Mouse (Mus musculus): ENCODE measurements at regions not wholly inside any gene's neighbourhood (a gene's known extent, or its start where the extent isn't known, plus 50 kb on each side); places are given as distances from the start of the nearest gene placed in this dataset.
A peak's percentile ranks its signal among the peaks of the same experiment; 100 is the strongest.

DNA sequence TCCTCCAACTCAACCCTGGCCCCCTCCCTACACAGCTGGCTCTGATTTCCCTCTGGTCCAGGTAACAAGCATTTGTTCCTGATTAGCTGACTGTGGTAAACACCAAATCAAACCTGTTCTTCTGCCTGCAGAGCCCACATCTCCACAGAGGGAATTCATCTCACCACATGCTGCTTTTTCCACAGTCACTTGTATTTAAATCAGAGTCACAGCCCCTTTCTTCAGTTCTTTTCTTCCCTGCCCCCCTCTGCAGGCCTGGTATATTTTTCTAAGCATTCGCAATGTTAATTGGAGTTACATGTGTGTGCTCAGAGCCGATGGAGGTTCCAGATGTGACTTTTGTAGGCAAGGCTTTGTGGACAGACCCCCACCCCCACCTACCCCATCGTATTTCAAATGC is 221.5 kb upstream of the Sox11 start:
- ATAC-seq (ENCODE audit: low FRiP score) = no peak
- Histone ChIP-seq H3K4me2 (no peak overlapping the region), H3K27ac (ENCODE audit: low read depth, low read length) (peak overlapping the region; percentile 96), H3K36me3 (ENCODE audit: control insufficient read depth, insufficient read depth, low read length) (no peaks in the 10 kb centered on the region), H3K27me3 (ENCODE audit: control insufficient read depth, insufficient read depth, low read length) (no peaks in the 10 kb centered on the region), H3K9ac (ENCODE audit: low read length) (peak overlapping the region; percentile 3; the same call in 1 of the 2 replicates), H3K4me1 (ENCODE audit: control insufficient read depth, insufficient read depth, low read length) (peaks cover 38% of the 10 kb centered on the region), H3K4me3 (ENCODE audit: low read depth, low read length) (no peak overlapping the region), H3K9me3 (ENCODE audit: control insufficient read depth, low read length) (no peaks in the 10 kb centered on the region)
- DNase-seq (ENCODE audit: low spot score, missing footprints) = no peak
- 23% methylated on average over 3 of the region's 3 CpGs for WGBS

DNA sequence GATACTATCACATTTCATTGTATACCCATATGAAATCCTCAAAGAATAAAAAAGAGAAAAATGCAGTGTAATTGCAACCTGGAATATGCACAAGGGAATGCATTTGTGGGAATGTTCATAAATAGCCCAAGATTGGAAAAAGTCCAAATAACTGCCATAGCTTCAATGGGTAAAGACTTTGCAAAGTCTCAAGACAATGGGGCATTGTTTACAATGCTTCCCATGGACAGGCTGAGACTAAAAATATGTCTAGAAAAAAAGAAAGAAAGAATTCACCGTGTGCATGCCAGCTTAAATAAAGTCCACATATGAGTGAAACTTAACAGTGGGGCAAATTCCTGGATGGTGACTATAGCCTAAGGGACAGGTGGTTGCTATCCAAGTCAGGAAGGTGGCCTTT is 210.4 kb upstream of the Sox11 start:
- Histone ChIP-seq H3K27ac (ENCODE audit: low read depth, low read length) (no peak overlapping the region), H3K4me3 (ENCODE audit: low read depth, low read length) (no peak overlapping the region), H3K4me2 (no peak overlapping the region), H3K36me3 (ENCODE audit: control insufficient read depth, insufficient read depth, low read length) (no peaks in the 10 kb centered on the region), H3K9ac (ENCODE audit: low read length) (no peak overlapping the region), H3K4me1 (ENCODE audit: control insufficient read depth, insufficient read depth, low read length) (no peaks in the 10 kb centered on the region), H3K9me3 (ENCODE audit: control insufficient read depth, low read length) (no peaks in the 10 kb centered on the region), H3K27me3 (ENCODE audit: control insufficient read depth, insufficient read depth, low read length) (no peaks in the 10 kb centered on the region)
- no peak for ATAC-seq (ENCODE audit: low FRiP score)
- no peak for DNase-seq (ENCODE audit: low spot score, missing footprints)
- WGBS = 75% methylated on average over 1 of the region's 1 CpGs

DNA sequence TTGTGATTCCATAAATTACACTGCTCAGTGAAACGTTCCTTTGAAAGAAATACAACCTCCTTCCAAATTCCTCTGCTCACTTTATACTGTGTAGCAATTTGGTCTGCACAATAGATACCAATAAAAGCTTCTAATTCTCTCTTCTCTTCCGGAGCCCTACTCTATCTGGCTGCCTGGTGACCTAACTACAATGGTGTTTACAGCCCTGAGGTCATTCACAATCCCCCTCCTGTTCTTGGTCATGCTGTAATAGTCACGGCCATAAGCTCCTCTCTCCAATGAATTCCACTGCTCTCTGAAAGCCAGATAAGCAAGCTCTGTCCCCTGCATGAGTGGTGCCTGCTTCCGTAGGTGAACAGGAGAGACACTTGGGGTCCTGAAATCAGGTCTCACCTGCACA is 195.8 kb upstream of the Sox11 start:
- ATAC-seq (ENCODE audit: low FRiP score) (no peak), DNase-seq (ENCODE audit: low spot score, missing footprints) (no peak)

DNA sequence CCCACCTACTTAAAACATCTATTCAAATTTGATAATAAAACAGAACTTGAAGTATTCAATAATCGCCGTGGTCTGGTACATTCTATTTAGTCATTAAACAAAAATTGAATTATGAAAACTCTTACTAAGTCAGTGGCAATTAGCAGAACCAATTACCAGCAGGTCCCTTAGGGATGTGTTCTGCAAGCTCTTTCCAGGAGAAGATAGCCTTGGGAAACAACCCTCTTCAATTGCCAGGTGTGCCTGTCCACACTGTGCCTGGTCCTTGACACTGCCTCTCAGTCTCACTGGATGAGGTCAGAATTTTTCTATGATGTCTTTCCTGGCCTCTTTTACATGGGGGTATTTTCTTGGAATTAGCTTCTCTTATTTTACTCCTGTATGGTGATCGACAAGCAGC is 195.1 kb upstream of the Sox11 start:
- Histone ChIP-seq H3K9ac (ENCODE audit: low read length) (no peak overlapping the region), H3K4me3 (ENCODE audit: low read depth, low read length) (no peak overlapping the region), H3K9me3 (ENCODE audit: control insufficient read depth, low read length) (no peaks in the 10 kb centered on the region), H3K4me2 (no peak overlapping the region), H3K36me3 (ENCODE audit: control insufficient read depth, insufficient read depth, low read length) (no peaks in the 10 kb centered on the region), H3K27me3 (ENCODE audit: control insufficient read depth, insufficient read depth, low read length) (no peaks in the 10 kb centered on the region), H3K4me1 (ENCODE audit: control insufficient read depth, insufficient read depth, low read length) (peaks cover 5% of the 10 kb centered on the region; the same call in 1 of the 2 replicates), H3K27ac (ENCODE audit: low read depth, low read length) (no peak overlapping the region)
- DNase-seq (ENCODE audit: low spot score, missing footprints) = peak; percentile 33
- ATAC-seq (ENCODE audit: low FRiP score) = no peak
- WGBS = 92% methylated on average over 3 of the region's 3 CpGs

More for the DNA sequence above, 195.8 kb upstream of the Sox11 start:
- Histone ChIP-seq H3K27ac (ENCODE audit: low read depth, low read length) (no peak overlapping the region), H3K9me3 (ENCODE audit: control insufficient read depth, low read length) (no peaks in the 10 kb centered on the region), H3K36me3 (ENCODE audit: control insufficient read depth, insufficient read depth, low read length) (no peaks in the 10 kb centered on the region), H3K4me2 (no peak overlapping the region), H3K9ac (ENCODE audit: low read length) (no peak overlapping the region), H3K27me3 (ENCODE audit: control insufficient read depth, insufficient read depth, low read length) (no peaks in the 10 kb centered on the region), H3K4me1 (ENCODE audit: control insufficient read depth, insufficient read depth, low read length) (peaks cover 5% of the 10 kb centered on the region; the same call in 1 of the 2 replicates), H3K4me3 (ENCODE audit: low read depth, low read length) (no peak overlapping the region)
- 27% methylated on average over 4 of the region's 4 CpGs for WGBS

DNA sequence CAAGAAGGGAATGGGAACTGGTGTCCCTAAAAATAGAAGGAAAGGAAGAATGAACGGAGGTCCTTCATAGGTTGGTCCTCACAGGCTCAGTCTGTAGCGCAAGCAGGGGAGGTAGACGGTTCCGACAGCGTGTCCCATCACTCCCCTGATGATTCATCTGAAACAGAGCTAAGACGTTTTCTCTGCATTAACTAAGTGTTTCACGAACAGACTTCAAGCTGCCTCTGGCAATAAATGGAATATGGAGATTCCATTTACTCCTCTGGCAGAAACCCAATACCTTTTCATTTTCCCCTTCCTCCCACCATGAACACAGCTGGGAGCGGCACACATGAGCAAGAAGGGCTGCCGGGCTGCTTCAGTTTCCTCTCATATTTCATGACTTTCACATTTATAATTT is 194.6 kb upstream of the Sox11 start:
- no peaks in the 10 kb centered on the region for H3K36me3 ChIP-seq (ENCODE audit: control insufficient read depth, insufficient read depth, low read length)
- H3K4me2 ChIP-seq = no peak overlapping the region
- H3K27ac ChIP-seq (ENCODE audit: low read depth, low read length) = no peak overlapping the region
- 76% methylated on average over 9 of the region's 9 CpGs for WGBS
- no peaks in the 10 kb centered on the region for H3K27me3 ChIP-seq (ENCODE audit: control insufficient read depth, insufficient read depth, low read length)
- no peak overlapping the region for H3K9ac ChIP-seq (ENCODE audit: low read length)
- H3K4me1 ChIP-seq (ENCODE audit: control insufficient read depth, insufficient read depth, low read length) = peaks cover 5% of the 10 kb centered on the region; the same call in 1 of the 2 replicates
- DNase-seq (ENCODE audit: low spot score, missing footprints) = peak; percentile 64
- no peak for ATAC-seq (ENCODE audit: low FRiP score)
- H3K9me3 ChIP-seq (ENCODE audit: control insufficient read depth, low read length) = no peaks in the 10 kb centered on the region
- H3K4me3 ChIP-seq (ENCODE audit: low read depth, low read length) = no peak overlapping the region

DNA sequence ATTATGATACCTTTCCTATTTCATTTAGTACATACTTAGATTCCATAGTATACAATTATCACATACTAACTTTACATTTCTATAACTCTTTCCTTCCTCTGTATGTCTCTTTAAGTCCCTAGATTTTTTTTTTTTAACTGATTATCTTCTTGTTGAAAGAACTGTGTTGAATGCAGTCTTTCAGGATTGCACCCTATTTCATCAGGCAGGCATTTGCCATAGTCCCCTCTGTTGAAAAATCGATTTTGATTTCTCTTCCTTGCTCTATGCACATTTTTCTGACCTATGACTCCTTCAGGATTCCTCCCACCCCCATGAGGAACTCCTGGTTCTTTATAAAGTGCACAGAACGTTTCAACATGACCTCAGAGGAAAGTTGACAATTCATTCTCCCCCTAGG is 183.2 kb upstream of the Sox11 start:
- 60% methylated on average over 2 of the region's 2 CpGs for WGBS
- H3K36me3 ChIP-seq (ENCODE audit: control insufficient read depth, insufficient read depth, low read length) = no peaks in the 10 kb centered on the region
- peak; percentile 12 for DNase-seq (ENCODE audit: low spot score, missing footprints)

DNA sequence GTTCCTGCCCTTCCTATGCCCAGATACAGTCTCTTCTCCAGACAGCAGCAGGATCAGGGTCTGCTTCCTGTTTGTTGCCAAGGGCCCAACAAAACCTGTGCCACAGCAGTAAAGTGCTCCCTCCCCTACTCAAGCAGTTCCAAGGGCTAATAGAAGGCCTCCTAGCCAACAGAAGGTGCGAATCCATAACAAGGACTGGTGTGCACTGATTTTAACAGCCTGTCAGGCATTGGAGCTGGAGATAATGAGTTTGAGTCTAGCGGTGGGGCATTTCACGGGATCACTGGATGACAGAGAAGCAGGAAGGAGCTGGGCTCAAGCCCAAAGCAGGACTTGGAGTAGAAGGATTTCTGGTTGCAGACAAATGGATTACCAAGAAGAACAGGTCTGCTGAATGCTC is 170.9 kb upstream of the Sox11 start:
- 84% methylated on average over 3 of the region's 3 CpGs for WGBS
- no peak for ATAC-seq (ENCODE audit: low FRiP score)
- no peak overlapping the region for H3K9ac ChIP-seq (ENCODE audit: low read length)
- no peak for DNase-seq (ENCODE audit: low spot score, missing footprints)
- no peaks in the 10 kb centered on the region for H3K9me3 ChIP-seq (ENCODE audit: control insufficient read depth, low read length)
- H3K4me2 ChIP-seq = no peak overlapping the region
- H3K4me3 ChIP-seq (ENCODE audit: low read depth, low read length) = no peak overlapping the region
- H3K27ac ChIP-seq (ENCODE audit: low read depth, low read length) = no peak overlapping the region
- H3K36me3 ChIP-seq (ENCODE audit: control insufficient read depth, insufficient read depth, low read length) = no peaks in the 10 kb centered on the region
- no peaks in the 10 kb centered on the region for H3K27me3 ChIP-seq (ENCODE audit: control insufficient read depth, insufficient read depth, low read length)
- no peaks in the 10 kb centered on the region for H3K4me1 ChIP-seq (ENCODE audit: control insufficient read depth, insufficient read depth, low read length)

More for the DNA sequence above, 183.2 kb upstream of the Sox11 start:
- H3K4me2 ChIP-seq = no peak overlapping the region
- H3K27ac ChIP-seq (ENCODE audit: low read depth, low read length) = no peak overlapping the region
- no peaks in the 10 kb centered on the region for H3K4me1 ChIP-seq (ENCODE audit: control insufficient read depth, insufficient read depth, low read length)
- no peak overlapping the region for H3K4me3 ChIP-seq (ENCODE audit: low read depth, low read length)
- H3K27me3 ChIP-seq (ENCODE audit: control insufficient read depth, insufficient read depth, low read length) = no peaks in the 10 kb centered on the region
- ATAC-seq (ENCODE audit: low FRiP score) = no peak
- H3K9ac ChIP-seq (ENCODE audit: low read length) = no peak overlapping the region
- H3K9me3 ChIP-seq (ENCODE audit: control insufficient read depth, low read length) = no peaks in the 10 kb centered on the region

DNA sequence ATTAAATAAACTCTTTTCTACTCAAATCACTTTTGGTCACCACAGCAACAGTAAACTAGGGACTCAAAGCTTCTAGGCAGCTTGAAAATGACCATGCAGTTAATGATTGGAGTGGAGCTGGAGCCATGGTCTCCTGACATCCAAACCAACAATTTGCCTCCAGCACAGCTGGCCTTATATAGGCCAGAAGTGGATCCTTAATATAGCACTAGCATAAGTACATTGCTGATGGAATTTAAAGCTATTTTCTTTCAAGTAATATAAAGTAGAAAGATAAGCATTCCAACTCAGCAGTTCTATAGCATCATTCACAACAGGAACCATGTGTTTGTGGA is 165.8 kb upstream of the Sox11 start:
- ATAC-seq (ENCODE audit: low FRiP score) = no peak
- no peaks in the 10 kb centered on the region for H3K9me3 ChIP-seq (ENCODE audit: control insufficient read depth, low read length)
- H3K27ac ChIP-seq (ENCODE audit: low read depth, low read length) = no peak overlapping the region
- H3K27me3 ChIP-seq (ENCODE audit: control insufficient read depth, insufficient read depth, low read length) = no peaks in the 10 kb centered on the region
- no peak for DNase-seq (ENCODE audit: low spot score, missing footprints)
- peaks cover 3% of the 10 kb centered on the region for H3K4me1 ChIP-seq (ENCODE audit: control insufficient read depth, insufficient read depth, low read length)
- no peak overlapping the region for H3K4me3 ChIP-seq (ENCODE audit: low read depth, low read length)
- H3K36me3 ChIP-seq (ENCODE audit: control insufficient read depth, insufficient read depth, low read length) = no peaks in the 10 kb centered on the region
- H3K9ac ChIP-seq (ENCODE audit: low read length) = no peak overlapping the region
- no peak overlapping the region for H3K4me2 ChIP-seq

DNA sequence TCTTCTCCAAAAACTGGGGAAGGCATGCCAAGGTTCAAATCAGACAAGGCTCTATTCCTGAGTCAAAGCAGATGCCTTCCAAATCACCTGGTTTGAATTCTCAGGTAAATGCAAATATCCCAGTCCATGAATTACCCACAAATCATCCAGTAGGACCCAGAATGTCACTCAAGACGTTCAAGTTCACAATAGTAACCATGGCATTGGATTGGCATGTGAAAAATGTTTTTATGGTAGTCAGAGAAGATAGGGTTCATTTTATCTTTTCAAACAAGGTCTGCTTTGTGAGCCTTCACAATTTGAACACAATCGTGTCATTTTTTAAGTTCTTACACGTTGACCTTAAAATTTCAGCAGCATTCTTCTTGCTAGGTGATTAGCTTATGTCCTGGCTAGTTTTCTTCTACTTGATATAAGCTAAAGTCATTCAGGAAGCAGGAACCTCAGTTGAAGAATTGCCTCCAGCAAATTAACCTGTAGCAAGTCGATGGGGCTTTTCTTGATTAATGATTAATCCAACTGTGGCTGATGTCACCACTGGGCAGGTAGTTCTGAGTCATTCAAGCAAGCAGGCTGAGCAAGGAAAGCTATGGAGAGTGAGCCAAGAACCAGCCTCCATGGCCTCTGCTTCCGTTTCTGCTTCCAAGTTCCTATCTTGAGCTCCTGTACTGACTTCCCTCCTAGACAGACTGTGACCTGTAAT is 165.3 kb upstream of the Sox11 start:
- Histone ChIP-seq H3K4me1 (ENCODE audit: control insufficient read depth, insufficient read depth, low read length) (peaks cover 8% of the 10 kb centered on the region), H3K9ac (ENCODE audit: low read length) (no peak overlapping the region), H3K27ac (ENCODE audit: low read depth, low read length) (no peak overlapping the region), H3K4me3 (ENCODE audit: low read depth, low read length) (no peak overlapping the region), H3K4me2 (no peak overlapping the region), H3K36me3 (ENCODE audit: control insufficient read depth, insufficient read depth, low read length) (no peaks in the 10 kb centered on the region), H3K27me3 (ENCODE audit: control insufficient read depth, insufficient read depth, low read length) (no peaks in the 10 kb centered on the region), H3K9me3 (ENCODE audit: control insufficient read depth, low read length) (no peaks in the 10 kb centered on the region)
- DNase-seq (ENCODE audit: low spot score, missing footprints) = no peak
- ATAC-seq (ENCODE audit: low FRiP score) = no peak
- 57% methylated on average over 5 of the region's 5 CpGs for whole genome bisulfite sequencing
